Mouse (Mus musculus): Measurements from ENCODE around the gene Epha8. TPM values are rescaled to one million over a fixed set of nuclear protein-coding genes. Genes with fewer than 3 reads are reported as not detected.

The Epha8 gene
- polyA plus RNA-seq (2016; fragmentation: Nextera tagmentation; extraction: Ambion mirVana): 0.46 and 0.60 TPM in 2 replicates

GRCm38 (mm10) chr4:136956751-136957446 is at the start of gene Epha8:
Gene Epha8, minus strand, starts transcription at chr4:136956816.
- H3K27ac ChIP-seq: peak within 1 kb of the TSS; percentile 51; the same call in 1 of the 2 replicates
- no peaks in the 10 kb centered on the region for H3K36me3 ChIP-seq (replicated peaks)
- peaks cover 98% of the 10 kb centered on the region for H3K27me3 ChIP-seq (ENCODE audit: poor library complexity, severe bottlenecking)
- H3K4me1 ChIP-seq: peaks cover 47% of the 10 kb centered on the region
- 3% methylated on average over 73 of the region's 75 CpGs for WGBS
- H3K4me3 ChIP-seq: peak within 1 kb of the TSS; percentile 55
- H3K9me3 ChIP-seq: no peaks in the 10 kb centered on the region
- DNase-seq (ENCODE audit: extremely low spot score, low spot score): no peak

GRCm38 (mm10) chr4:137001825-137002224 is 45.2 kb upstream of the Epha8 start:
- Histone ChIP-seq H3K4me3 (no peak overlapping the region), H3K4me1 (0 out of 2 replicates have a peak, but pooled peaks cover 3% of the 10 kb centered on the region), H3K27ac (no peak overlapping the region), H3K9me3 (no peaks in the 10 kb centered on the region), H3K27me3 (ENCODE audit: poor library complexity, severe bottlenecking) (no peaks in the 10 kb centered on the region), H3K36me3 (replicated peaks) (peaks cover 38% of the 10 kb centered on the region)
- no peak for DNase-seq (ENCODE audit: extremely low spot score, low spot score)
- 87% methylated on average over 3 of the region's 3 CpGs for WGBS

GRCm38 (mm10) chr4:137001020-137001419 is 44.4 kb upstream of the Epha8 start:
- H3K36me3 ChIP-seq (replicated peaks): peaks cover 43% of the 10 kb centered on the region
- no peaks in the 10 kb centered on the region for H3K9me3 ChIP-seq
- H3K4me1 ChIP-seq: 0 out of 2 replicates have a peak, but pooled peaks cover 3% of the 10 kb centered on the region
- no peak overlapping the region for H3K27ac ChIP-seq
- H3K4me3 ChIP-seq: no peak overlapping the region
- no peaks in the 10 kb centered on the region for H3K27me3 ChIP-seq (ENCODE audit: poor library complexity, severe bottlenecking)
- WGBS: 75% methylated on average over 7 of the region's 7 CpGs
- DNase-seq (ENCODE audit: extremely low spot score, low spot score): no peak

GRCm38 (mm10) chr4:136998371-136998770 is 41.8 kb upstream of the Epha8 start:
- Histone ChIP-seq H3K36me3 (replicated peaks) (peaks cover 65% of the 10 kb centered on the region), H3K9me3 (no peaks in the 10 kb centered on the region), H3K4me3 (no peak overlapping the region), H3K4me1 (0 out of 2 replicates have a peak, but pooled peaks cover 3% of the 10 kb centered on the region), H3K27ac (no peak overlapping the region), H3K27me3 (ENCODE audit: poor library complexity, severe bottlenecking) (no peaks in the 10 kb centered on the region)
- no peak for DNase-seq (ENCODE audit: extremely low spot score, low spot score)
- 94% methylated on average over 7 of the region's 7 CpGs for WGBS

- 0 out of 2 replicates have a peak, but pooled peaks cover 3% of the 10 kb centered on the region for H3K4me1 ChIP-seq
- no peak overlapping the region for H3K27ac ChIP-seq
- no peak for DNase-seq (ENCODE audit: extremely low spot score, low spot score)
- peaks cover 71% of the 10 kb centered on the region for H3K36me3 ChIP-seq (replicated peaks)
- no peaks in the 10 kb centered on the region for H3K27me3 ChIP-seq (ENCODE audit: poor library complexity, severe bottlenecking)
- 91% methylated on average over 12 of the region's 12 CpGs for WGBS
- no peaks in the 10 kb centered on the region for H3K9me3 ChIP-seq
- H3K4me3 ChIP-seq: no peak overlapping the region
Observed at GRCm38 (mm10) chr4:136997723-136998345, 41.2 kb upstream of the Epha8 start.

- DNase-seq (ENCODE audit: extremely low spot score, low spot score): no peak
- Histone ChIP-seq H3K27me3 (ENCODE audit: poor library complexity, severe bottlenecking) (no peaks in the 10 kb centered on the region), H3K27ac (no peak overlapping the region), H3K4me3 (no peak overlapping the region), H3K9me3 (no peaks in the 10 kb centered on the region), H3K36me3 (replicated peaks) (peaks cover 78% of the 10 kb centered on the region), H3K4me1 (0 out of 2 replicates have a peak, but pooled peaks cover 3% of the 10 kb centered on the region)
- 81% methylated on average over 7 of the region's 7 CpGs for WGBS
Observed at GRCm38 (mm10) chr4:136996933-136997332, 40.3 kb upstream of the Epha8 start.

GRCm38 (mm10) chr4:136995361-136995760 is 38.7 kb upstream of the Epha8 start:
- no peak for DNase-seq (ENCODE audit: extremely low spot score, low spot score)
- Histone ChIP-seq H3K4me3 (no peak overlapping the region), H3K27ac (no peak overlapping the region), H3K9me3 (no peaks in the 10 kb centered on the region), H3K36me3 (replicated peaks) (peaks cover 85% of the 10 kb centered on the region), H3K27me3 (ENCODE audit: poor library complexity, severe bottlenecking) (no peaks in the 10 kb centered on the region), H3K4me1 (0 out of 2 replicates have a peak, but pooled peaks cover 3% of the 10 kb centered on the region)
- 94% methylated on average over 14 of the region's 14 CpGs for WGBS

GRCm38 (mm10) chr4:136981993-136982695 is 25.5 kb upstream of the Epha8 start:
- Histone ChIP-seq H3K27me3 (ENCODE audit: poor library complexity, severe bottlenecking) (peaks cover 32% of the 10 kb centered on the region), H3K36me3 (replicated peaks) (peaks cover 18% of the 10 kb centered on the region), H3K4me3 (no peak overlapping the region), H3K27ac (no peak overlapping the region), H3K4me1 (peaks cover 26% of the 10 kb centered on the region), H3K9me3 (no peaks in the 10 kb centered on the region)
- WGBS: 70% methylated on average over 9 of the region's 9 CpGs
- DNase-seq (ENCODE audit: extremely low spot score, low spot score): no peak

GRCm38 (mm10) chr4:136981347-136981746 is 24.7 kb upstream of the Epha8 start:
- H3K27me3 ChIP-seq (ENCODE audit: poor library complexity, severe bottlenecking): peaks cover 34% of the 10 kb centered on the region
- peaks cover 26% of the 10 kb centered on the region for H3K4me1 ChIP-seq
- H3K4me3 ChIP-seq: no peak overlapping the region
- 6% methylated on average over 12 of the region's 12 CpGs for WGBS
- H3K27ac ChIP-seq: no peak overlapping the region
- DNase-seq (ENCODE audit: extremely low spot score, low spot score): peak; percentile 59
- H3K9me3 ChIP-seq: no peaks in the 10 kb centered on the region
- H3K36me3 ChIP-seq (replicated peaks): peaks cover 11% of the 10 kb centered on the region

GRCm38 (mm10) chr4:136980921-136981320 is 24.3 kb upstream of the Epha8 start:
- 80% methylated on average over 4 of the region's 4 CpGs for WGBS
- H3K9me3 ChIP-seq: no peaks in the 10 kb centered on the region
- no peak overlapping the region for H3K27ac ChIP-seq
- H3K36me3 ChIP-seq (replicated peaks): peaks cover 8% of the 10 kb centered on the region; the same call in 1 of the 2 replicates
- no peak for DNase-seq (ENCODE audit: extremely low spot score, low spot score)
- no peak overlapping the region for H3K4me3 ChIP-seq
- H3K4me1 ChIP-seq: peaks cover 26% of the 10 kb centered on the region
- H3K27me3 ChIP-seq (ENCODE audit: poor library complexity, severe bottlenecking): peaks cover 34% of the 10 kb centered on the region

GRCm38 (mm10) chr4:136977244-136977643 is 20.6 kb upstream of the Epha8 start:
- Histone ChIP-seq H3K9me3 (no peaks in the 10 kb centered on the region), H3K4me1 (peaks cover 19% of the 10 kb centered on the region), H3K27ac (no peak overlapping the region), H3K27me3 (ENCODE audit: poor library complexity, severe bottlenecking) (peaks cover 48% of the 10 kb centered on the region), H3K36me3 (replicated peaks) (no peaks in the 10 kb centered on the region; the same call in 1 of the 2 replicates), H3K4me3 (no peak overlapping the region)
- no peak for DNase-seq (ENCODE audit: extremely low spot score, low spot score)
- WGBS: 74% methylated on average over 8 of the region's 8 CpGs

- Histone ChIP-seq H3K27ac (no peak overlapping the region), H3K27me3 (ENCODE audit: poor library complexity, severe bottlenecking) (peaks cover 82% of the 10 kb centered on the region)
- 8% methylated on average over 6 of the region's 6 CpGs for WGBS
Observed at GRCm38 (mm10) chr4:136970939-136971338, 14.3 kb upstream of the Epha8 start.

More at GRCm38 (mm10) chr4:136970939-136971338, 14.3 kb upstream of the Epha8 start:
- no peak overlapping the region for H3K4me3 ChIP-seq
- H3K4me1 ChIP-seq: peaks cover 54% of the 10 kb centered on the region
- H3K9me3 ChIP-seq: no peaks in the 10 kb centered on the region
- H3K36me3 ChIP-seq (replicated peaks): no peaks in the 10 kb centered on the region
- peak; percentile 65 for DNase-seq (ENCODE audit: extremely low spot score, low spot score)
